Mouse (Mus musculus): ENCODE measurements around the gene Rasgef1a. TPM values are rescaled to one million over a fixed set of nuclear protein-coding genes. Genes with fewer than 3 reads are reported as not detected.

Gene Rasgef1a
- polyA plus RNA-seq, 2 experiments = 0.15 TPM; not detected in 1

DNA sequence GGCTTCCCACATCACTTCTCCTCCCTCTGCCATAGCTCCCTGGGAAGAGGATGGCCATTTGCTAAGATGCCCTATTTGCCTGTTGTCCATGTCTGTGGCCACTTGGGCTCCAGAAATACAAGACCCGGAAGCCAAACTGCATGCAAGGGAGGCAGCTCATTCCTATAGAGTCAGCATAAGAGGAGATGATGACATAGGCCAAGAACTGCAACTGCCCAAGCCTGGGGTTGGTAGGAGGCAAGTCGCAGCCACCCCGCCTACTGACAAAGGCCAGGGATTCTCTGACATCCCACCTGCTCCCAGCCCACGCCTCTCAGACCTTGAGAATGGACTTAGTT lies 59.7 kb downstream of the Rasgef1a start:
- 87% methylated on average over 4 of the region's 4 CpGs for WGBS
- Histone ChIP-seq H3K9me3 (ENCODE audit: control insufficient read depth, low read length) (no peaks in the 10 kb centered on the region), H3K27me3 (ENCODE audit: control insufficient read depth, insufficient read depth, low read length) (peaks cover 6% of the 10 kb centered on the region), H3K4me3 (replicated peaks; ENCODE audit: low read length) (no peak overlapping the region), H3K9ac (ENCODE audit: low read depth, low read length, severe bottlenecking) (no peak overlapping the region), H3K4me1 (ENCODE audit: control insufficient read depth, insufficient read depth, low read length) (peaks cover 5% of the 10 kb centered on the region), H3K36me3 (ENCODE audit: control insufficient read depth, insufficient read depth, low read length) (no peaks in the 10 kb centered on the region), H3K27ac (replicated peaks; ENCODE audit: low read depth, low read length) (no peak overlapping the region), H3K4me2 (replicated peaks; ENCODE audit: low read depth, low read length, severe bottlenecking) (no peak overlapping the region)
- ATAC-seq (ENCODE audit: low FRiP score, low read depth) = no peak
- no peak for TF ChIP-seq POLR2A (IDR thresholded peaks at IDR 0.05; ENCODE audit: borderline replicate concordance, extremely low read depth, insufficient read depth, insufficient read length)
- DNase-seq (ENCODE audit: low spot score) = no peak

DNA sequence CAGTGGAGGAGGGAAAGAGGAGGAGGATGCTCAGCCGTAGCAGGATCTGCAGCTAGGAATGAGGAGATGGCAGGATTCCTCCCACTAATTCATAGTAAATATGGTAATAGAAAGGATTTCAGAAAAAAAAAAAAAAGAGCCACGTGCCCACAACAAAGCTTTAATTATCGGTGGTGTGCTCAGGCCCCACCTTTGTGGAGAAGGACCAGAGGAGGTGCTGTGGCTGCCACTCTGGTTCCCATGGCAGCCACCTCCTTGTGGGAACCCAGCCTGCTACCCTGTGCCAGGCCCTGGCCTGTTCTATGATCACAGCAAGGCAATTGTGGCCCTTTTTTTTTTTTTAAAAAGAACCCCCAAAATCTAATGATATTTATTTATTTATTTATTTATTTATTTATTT lies 60.2 kb downstream of the Rasgef1a start:
- H3K9ac ChIP-seq (ENCODE audit: low read depth, low read length, severe bottlenecking) = no peak overlapping the region
- no peaks in the 10 kb centered on the region for H3K36me3 ChIP-seq (ENCODE audit: control insufficient read depth, insufficient read depth, low read length)
- peaks cover 1% of the 10 kb centered on the region; the same call in 1 of the 2 replicates for H3K27me3 ChIP-seq (ENCODE audit: control insufficient read depth, insufficient read depth, low read length)
- peaks cover under 1% of the 10 kb centered on the region for H3K4me1 ChIP-seq (ENCODE audit: control insufficient read depth, insufficient read depth, low read length)
- no peak for TF ChIP-seq POLR2A (IDR thresholded peaks at IDR 0.05; ENCODE audit: borderline replicate concordance, extremely low read depth, insufficient read depth, insufficient read length)
- no peak overlapping the region for H3K4me3 ChIP-seq (replicated peaks; ENCODE audit: low read length)
- H3K27ac ChIP-seq (replicated peaks; ENCODE audit: low read depth, low read length) = no peak overlapping the region
- 64% methylated on average over 3 of the region's 3 CpGs for WGBS
- DNase-seq (ENCODE audit: low spot score) (no peak), ATAC-seq (ENCODE audit: low FRiP score, low read depth) (no peak)
- no peaks in the 10 kb centered on the region for H3K9me3 ChIP-seq (ENCODE audit: control insufficient read depth, low read length)
- no peak overlapping the region for H3K4me2 ChIP-seq (replicated peaks; ENCODE audit: low read depth, low read length, severe bottlenecking)

DNA sequence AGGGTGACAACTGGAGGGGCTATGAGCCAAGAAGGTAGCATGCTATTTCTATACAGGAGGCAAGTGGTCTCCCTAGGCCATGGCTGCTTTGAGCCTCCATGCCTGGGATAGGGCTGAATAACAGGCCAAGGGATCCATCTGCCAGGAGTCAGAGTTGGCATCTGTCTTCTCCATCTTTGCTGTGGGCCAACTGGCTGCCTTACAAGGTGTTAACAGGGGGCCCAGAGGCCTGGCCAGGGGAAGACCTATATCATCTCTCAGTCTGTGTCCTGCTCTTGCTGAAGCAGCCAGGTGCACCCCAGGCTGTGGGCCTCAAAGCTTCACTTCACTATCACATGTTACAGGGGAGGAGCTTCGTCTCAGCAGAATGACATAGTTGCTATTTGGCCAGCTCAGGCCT lies 60.9 kb downstream of the Rasgef1a start:
- H3K4me2 ChIP-seq (replicated peaks; ENCODE audit: low read depth, low read length, severe bottlenecking) = no peak overlapping the region
- H3K27ac ChIP-seq (replicated peaks; ENCODE audit: low read depth, low read length) = no peak overlapping the region
- no peaks in the 10 kb centered on the region for H3K36me3 ChIP-seq (ENCODE audit: control insufficient read depth, insufficient read depth, low read length)
- no peaks in the 10 kb centered on the region for H3K27me3 ChIP-seq (ENCODE audit: control insufficient read depth, insufficient read depth, low read length)
- no peak overlapping the region for H3K9ac ChIP-seq (ENCODE audit: low read depth, low read length, severe bottlenecking)
- no peaks in the 10 kb centered on the region for H3K9me3 ChIP-seq (ENCODE audit: control insufficient read depth, low read length)
- DNase-seq (ENCODE audit: low spot score) (no peak), ATAC-seq (ENCODE audit: low FRiP score, low read depth) (no peak)
- no peaks in the 10 kb centered on the region for H3K4me1 ChIP-seq (ENCODE audit: control insufficient read depth, insufficient read depth, low read length)
- no peak for TF ChIP-seq POLR2A (IDR thresholded peaks at IDR 0.05; ENCODE audit: borderline replicate concordance, extremely low read depth, insufficient read depth, insufficient read length)
- H3K4me3 ChIP-seq (replicated peaks; ENCODE audit: low read length) = no peak overlapping the region
- WGBS = 92% methylated on average over 1 of the region's 1 CpGs

DNA sequence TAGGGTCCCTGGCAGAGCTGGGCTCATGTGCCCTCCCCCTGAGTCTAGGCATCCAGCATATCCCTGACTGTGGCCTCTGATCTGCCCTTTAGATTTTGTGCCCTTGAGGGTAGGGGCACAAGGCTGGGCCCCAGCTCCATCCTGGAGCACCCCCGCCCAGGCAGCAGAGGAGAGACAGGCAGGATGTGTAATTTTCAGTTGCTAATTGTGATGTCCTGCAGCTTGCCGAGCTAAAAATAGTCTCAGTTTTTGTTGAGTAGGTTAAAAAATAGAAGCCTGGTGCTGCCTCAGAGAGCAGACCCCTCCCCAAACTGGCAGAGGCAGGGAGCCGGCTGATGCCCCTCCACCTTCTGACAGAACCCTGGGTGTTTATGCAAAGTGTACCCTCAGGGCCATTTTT lies 62.9 kb downstream of the Rasgef1a start:
- no peak overlapping the region for H3K4me3 ChIP-seq (replicated peaks; ENCODE audit: low read length)
- DNase-seq (ENCODE audit: low spot score) = no peak
- H3K4me1 ChIP-seq (ENCODE audit: control insufficient read depth, insufficient read depth, low read length) = no peaks in the 10 kb centered on the region
- H3K27ac ChIP-seq (replicated peaks; ENCODE audit: low read depth, low read length) = no peak overlapping the region
- ATAC-seq (ENCODE audit: low FRiP score, low read depth) = no peak
- WGBS = 47% methylated on average over 3 of the region's 3 CpGs
- H3K36me3 ChIP-seq (ENCODE audit: control insufficient read depth, insufficient read depth, low read length) = no peaks in the 10 kb centered on the region
- no peaks in the 10 kb centered on the region for H3K27me3 ChIP-seq (ENCODE audit: control insufficient read depth, insufficient read depth, low read length)
- H3K4me2 ChIP-seq (replicated peaks; ENCODE audit: low read depth, low read length, severe bottlenecking) = no peak overlapping the region
- TF ChIP-seq POLR2A (IDR thresholded peaks at IDR 0.05; ENCODE audit: borderline replicate concordance, extremely low read depth, insufficient read depth, insufficient read length) = no peak
- no peaks in the 10 kb centered on the region for H3K9me3 ChIP-seq (ENCODE audit: control insufficient read depth, low read length)
- H3K9ac ChIP-seq (ENCODE audit: low read depth, low read length, severe bottlenecking) = no peak overlapping the region; the same call in 1 of the 2 replicates

DNA sequence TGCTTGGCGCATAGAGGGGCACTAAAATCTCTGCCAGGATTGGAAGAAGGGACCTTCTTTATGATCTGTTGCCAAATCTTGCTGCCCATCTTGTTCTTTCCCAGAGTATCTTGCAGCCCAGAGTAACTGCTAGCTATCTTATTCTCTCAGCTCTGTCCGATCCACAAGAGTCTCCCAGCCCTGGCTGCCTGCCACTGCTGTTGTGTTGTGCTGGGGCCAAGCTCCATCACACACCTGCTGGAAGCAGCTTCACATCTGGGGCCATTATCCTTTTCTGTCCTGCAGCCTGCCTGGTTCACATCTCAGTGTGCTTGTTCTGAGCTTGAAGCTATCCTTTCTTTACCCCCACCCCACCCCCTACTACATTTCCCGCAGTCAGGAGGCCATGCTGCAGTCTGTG lies 65.0 kb downstream of the Rasgef1a start:
- 57% methylated on average over 3 of the region's 3 CpGs for WGBS
- H3K4me2 ChIP-seq (replicated peaks; ENCODE audit: low read depth, low read length, severe bottlenecking) = no peak overlapping the region
- H3K4me1 ChIP-seq (ENCODE audit: control insufficient read depth, insufficient read depth, low read length) = no peaks in the 10 kb centered on the region
- TF ChIP-seq POLR2A (IDR thresholded peaks at IDR 0.05; ENCODE audit: borderline replicate concordance, extremely low read depth, insufficient read depth, insufficient read length) = no peak
- ATAC-seq (ENCODE audit: low FRiP score, low read depth) = 0 out of 2 replicates have a peak, but pooled peaks have one; percentile 55
- H3K4me3 ChIP-seq (replicated peaks; ENCODE audit: low read length) = no peak overlapping the region
- DNase-seq (ENCODE audit: low spot score) = no peak
- no peak overlapping the region for H3K9ac ChIP-seq (ENCODE audit: low read depth, low read length, severe bottlenecking)
- H3K9me3 ChIP-seq (ENCODE audit: control insufficient read depth, low read length) = no peaks in the 10 kb centered on the region
- H3K27ac ChIP-seq (replicated peaks; ENCODE audit: low read depth, low read length) = no peak overlapping the region
- H3K27me3 ChIP-seq (ENCODE audit: control insufficient read depth, insufficient read depth, low read length) = no peaks in the 10 kb centered on the region
- H3K36me3 ChIP-seq (ENCODE audit: control insufficient read depth, insufficient read depth, low read length) = no peaks in the 10 kb centered on the region

DNA sequence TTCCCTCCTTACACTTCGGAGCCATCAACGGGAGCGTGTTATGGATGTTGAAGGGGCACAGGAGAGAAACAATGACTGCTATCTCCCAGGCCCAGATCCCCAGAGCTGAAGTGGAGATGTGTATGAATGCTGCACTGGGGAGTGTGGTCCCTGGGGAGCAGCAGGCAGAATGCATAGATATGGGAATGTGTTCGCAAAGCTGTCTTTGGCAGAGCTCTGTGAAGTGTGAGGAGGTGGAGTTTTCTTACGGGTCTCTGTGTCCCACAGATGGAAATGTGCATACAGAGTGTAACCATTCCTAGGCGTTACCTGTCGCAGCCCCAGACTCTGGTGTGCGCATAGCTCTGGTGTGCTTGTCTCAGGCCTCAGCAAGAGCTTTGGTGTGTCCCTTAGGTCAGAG lies 65.5 kb downstream of the Rasgef1a start:
- no peak for ATAC-seq (ENCODE audit: low FRiP score, low read depth)
- no peaks in the 10 kb centered on the region for H3K36me3 ChIP-seq (ENCODE audit: control insufficient read depth, insufficient read depth, low read length)
- H3K9me3 ChIP-seq (ENCODE audit: control insufficient read depth, low read length) = no peaks in the 10 kb centered on the region
- H3K27ac ChIP-seq (replicated peaks; ENCODE audit: low read depth, low read length) = no peak overlapping the region
- H3K4me3 ChIP-seq (replicated peaks; ENCODE audit: low read length) = no peak overlapping the region
- no peak overlapping the region for H3K4me2 ChIP-seq (replicated peaks; ENCODE audit: low read depth, low read length, severe bottlenecking)
- H3K9ac ChIP-seq (ENCODE audit: low read depth, low read length, severe bottlenecking) = no peak overlapping the region
- H3K27me3 ChIP-seq (ENCODE audit: control insufficient read depth, insufficient read depth, low read length) = no peaks in the 10 kb centered on the region
- 90% methylated on average over 8 of the region's 8 CpGs for WGBS
- no peaks in the 10 kb centered on the region for H3K4me1 ChIP-seq (ENCODE audit: control insufficient read depth, insufficient read depth, low read length)
- TF ChIP-seq POLR2A (IDR thresholded peaks at IDR 0.05; ENCODE audit: borderline replicate concordance, extremely low read depth, insufficient read depth, insufficient read length) = no peak
- DNase-seq (ENCODE audit: low spot score) = no peak

All from limb, embryonic 14.5 days (tissue).